Mouse (Mus musculus) liver, adult 2 months (tissue): Measurements from ENCODE around the gene Gbp7. TPM values are rescaled to one million over a fixed set of nuclear protein-coding genes. Genes with fewer than 3 reads are reported as not detected.

Source experiments
- DNase-seq: peaks from one replicate; pipeline ENCODE4 v3.0.0-alpha.2; 2011; ENCODE audit warnings: low read depth, low spot score; ENCODE audit errors: extremely low read depth
- H3K27ac ChIP-seq: fragments of 200-500 bp; replicated peaks from 2 replicates; pipeline ENCODE4 v1.5.1; 2012; ENCODE audit warnings: low read depth, mild to moderate bottlenecking, control low read depth, inconsistent platforms, low read length; ENCODE audit not compliant: insufficient read depth
- H3K27me3 ChIP-seq: fragments of 200-500 bp; 2 replicates; pipeline ENCODE4 v1.6.1; 2012; ENCODE audit warnings: mild to moderate bottlenecking, moderate library complexity, low read length, inconsistent platforms; ENCODE audit not compliant: control insufficient read depth, insufficient read depth
- H3K36me3 ChIP-seq: fragments of 200-500 bp; 2 replicates; pipeline ENCODE4 v1.6.1; 2012; ENCODE audit warnings: low read length, inconsistent platforms; ENCODE audit not compliant: control insufficient read depth, insufficient read depth
- H3K4me1 ChIP-seq: fragments of 200-500 bp; 2 replicates; pipeline ENCODE4 v1.6.1; 2011; ENCODE audit warnings: low read length; ENCODE audit not compliant: control insufficient read depth, insufficient read depth
- H3K4me3 ChIP-seq: fragments of 200-500 bp; 2 replicates; pipeline ENCODE4 v1.5.1; 2011; ENCODE audit warnings: low read depth, mild to moderate bottlenecking, control low read depth, low read length, moderate library complexity; ENCODE audit not compliant: insufficient read depth
- H3K79me2 ChIP-seq: fragments of 200-500 bp; 2 replicates; pipeline ENCODE4 v1.6.1; 2012; ENCODE audit warnings: inconsistent platforms, mild to moderate bottlenecking, low read length, moderate library complexity; ENCODE audit not compliant: control insufficient read depth, insufficient read depth
- H3K9ac ChIP-seq: fragments of 200-500 bp; 2 replicates; pipeline ENCODE4 v1.6.1; 2012; ENCODE audit warnings: low read depth, mild to moderate bottlenecking, control low read depth, inconsistent platforms, low read length
- CTCF ChIP-seq: fragments of 200-500 bp; IDR thresholded peaks from 2 replicates; pipeline ENCODE4 v1.5.1; 2011; ENCODE audit warnings: low read depth, low read length, control low read depth
- POLR2A ChIP-seq: fragments of 200-500 bp; IDR thresholded peaks from 2 replicates; pipeline ENCODE4 v1.6.1; 2011; ENCODE audit warnings: low read length, control low read depth; ENCODE audit not compliant: insufficient read depth; ENCODE audit errors: extremely low read depth
- WGBS: fragments of 180-500 bp; shearing (Covaris S2); methylation state at CpG from one replicate; pipeline ENCODE4 v1.1.7; 2018; 5-methylcytosine and 5-hydroxymethylcytosine counted together
- polyA plus RNA-seq: library from polyadenylated mRNA; depleted of rRNA; stranded (reverse); fragments of >200 nt; gene quantifications from 2 replicates; pipeline ENCODE4 v1.2.3, GENCODE M21; 2012; rRNA removed
- total RNA-seq: library from RNA; depleted of rRNA; stranded (reverse); fragments of >200 nt; gene quantifications from 2 replicates; pipeline ENCODE4 v1.2.3, GENCODE M21; 2014; rRNA removed

Gene Gbp7
- total and polyA plus RNA-seq, 2 experiments, result 2.7 to 18.3 TPM

GRCm38 (mm10) chr3:142590431-142591067, 60.4 kb downstream of the Gbp7 start:
- H3K4me1 ChIP-seq, result no peaks in the 10 kb centered on the region; the same call in 1 of the 2 replicates
- no peak overlapping the region for H3K4me3 ChIP-seq
- H3K9ac ChIP-seq, result no peak overlapping the region
- TF ChIP-seq CTCF (no peak), POLR2A (no peak)
- H3K27ac ChIP-seq, result no peak overlapping the region; the same call in 1 of the 2 replicates
- DNase-seq, result peak; percentile 39
- WGBS, result 80% methylated on average over 4 of the region's 4 CpGs
- H3K79me2 ChIP-seq, result no peaks in the 10 kb centered on the region
- H3K36me3 ChIP-seq, result no peaks in the 10 kb centered on the region
- H3K27me3 ChIP-seq, result 0 out of 2 replicates have a peak, but pooled peaks cover 2% of the 10 kb centered on the region

- Histone ChIP-seq H3K27ac (no peak within 1 kb of the TSS), H3K9ac (no peak within 1 kb of the TSS), H3K79me2 (no peaks in the 10 kb centered on the region), H3K4me3 (no peak within 1 kb of the TSS), H3K27me3 (0 out of 2 replicates have a peak, but pooled peaks cover 2% of the 10 kb centered on the region), H3K4me1 (no peaks in the 10 kb centered on the region; the same call in 1 of the 2 replicates), H3K36me3 (no peaks in the 10 kb centered on the region)
- TF ChIP-seq POLR2A, result no peak
- TF ChIP-seq CTCF, result no peak
- DNase-seq, result peak; percentile 8
- 81% methylated on average over 1 of the region's 1 CpGs for WGBS
Observed at GRCm38 (mm10) chr3:142594547-142594946, 64.4 kb downstream of the Gbp7 start, which contains the start of gene Gbp2b. Gene Gbp2b, plus strand, starts transcription at chr3:142594847.

GRCm38 (mm10) chr3:142597923-142598322, 67.8 kb downstream of the Gbp7 start:
- no peak for DNase-seq
- TF ChIP-seq CTCF (no peak), POLR2A (no peak)
- H3K4me3 ChIP-seq, result no peak overlapping the region
- no peaks in the 10 kb centered on the region; the same call in 1 of the 2 replicates for H3K4me1 ChIP-seq
- WGBS, result 61% methylated on average over 3 of the region's 3 CpGs
- H3K27me3 ChIP-seq, result no peaks in the 10 kb centered on the region
- no peaks in the 10 kb centered on the region for H3K36me3 ChIP-seq
- no peak overlapping the region for H3K27ac ChIP-seq
- no peak overlapping the region for H3K9ac ChIP-seq
- no peaks in the 10 kb centered on the region for H3K79me2 ChIP-seq

Other genes with a start within 250 kb of the Gbp7 start
- 31.4 and 33.6 TPM in 2 replicates for gene Pdlim5, start 134.6 kb upstream of the Gbp7 start, total RNA-seq
- gene Pdlim5, start 134.6 kb upstream of the Gbp7 start, polyA plus RNA-seq, result 42.6 and 45.8 TPM in 2 replicates
- gene Gbp5, start 36.4 kb upstream of the Gbp7 start, total RNA-seq, result 2.1 and 2.7 TPM in 2 replicates
- 0.31 and 0.53 TPM in 2 replicates for gene Gbp5, start 36.4 kb upstream of the Gbp7 start, polyA plus RNA-seq
- 13.0 and 29.4 TPM in 2 replicates for gene Gbp3, start 29.7 kb downstream of the Gbp7 start, total RNA-seq
- gene Gbp3, start 29.7 kb downstream of the Gbp7 start, polyA plus RNA-seq, result 10.9 and 15.1 TPM in 2 replicates
- gene Gbp2b, start 64.5 kb downstream of the Gbp7 start, total RNA-seq, result 2.8 and 4.1 TPM in 2 replicates
- gene Gbp2b, start 64.5 kb downstream of the Gbp7 start, polyA plus RNA-seq, result 0.37 and 0.72 TPM in 2 replicates
- 9.3 and 9.4 TPM in 2 replicates for gene Gbp2, start 90.3 kb downstream of the Gbp7 start, total RNA-seq
- 2.6 and 3.6 TPM in 2 replicates for gene Gbp2, start 90.3 kb downstream of the Gbp7 start, polyA plus RNA-seq
- 369 and 383 TPM in 2 replicates for gene Kyat3, start 170.7 kb downstream of the Gbp7 start, total RNA-seq
- gene Kyat3, start 170.7 kb downstream of the Gbp7 start, polyA plus RNA-seq, result 56.4 and 58.9 TPM in 2 replicates
- gene Gtf2b, start 234.7 kb downstream of the Gbp7 start, total RNA-seq, result 23.0 and 24.9 TPM in 2 replicates
- 10.7 and 14.7 TPM in 2 replicates for gene Gtf2b, start 234.7 kb downstream of the Gbp7 start, polyA plus RNA-seq